9 mouse cellular contexts compared by ENCODE assay signal in the genomic region with DNA sequence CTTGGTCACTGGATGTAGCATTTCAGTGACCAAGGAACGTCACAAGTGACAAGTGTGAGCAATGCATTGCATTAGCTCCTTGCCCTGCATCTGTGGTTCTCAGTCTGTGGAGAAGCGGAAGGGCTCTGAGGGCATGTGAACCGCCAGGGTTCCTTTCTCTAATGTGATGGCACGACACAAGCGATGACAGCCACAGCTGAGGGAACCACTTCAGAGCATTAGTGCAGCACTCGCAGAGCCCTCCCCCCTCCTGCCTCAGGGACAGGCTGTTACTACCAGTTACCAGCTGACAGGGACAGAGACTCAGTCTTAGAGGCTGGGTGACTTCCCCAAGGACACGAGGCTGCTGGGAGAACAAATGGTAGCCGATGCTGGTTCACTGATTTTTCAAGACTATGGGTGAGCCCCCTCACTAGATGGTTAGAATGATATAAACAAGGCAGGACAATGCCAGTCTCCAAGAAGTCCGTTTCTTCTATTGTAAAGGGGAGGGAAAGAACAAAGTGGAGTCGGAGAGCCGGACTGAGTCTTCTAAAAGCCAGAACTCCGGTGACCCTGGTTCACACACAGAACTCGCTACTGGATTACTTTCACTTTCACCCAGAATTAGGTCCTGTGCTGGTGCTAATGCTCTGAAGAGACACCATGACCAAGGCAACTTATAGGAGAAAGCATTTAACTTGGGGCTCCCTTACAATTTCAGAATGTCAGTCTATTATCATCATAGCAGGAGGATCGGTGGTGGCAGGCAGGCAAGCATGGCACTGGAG. TPM values are rescaled to one million over a fixed set of nuclear protein-coding genes. Genes with fewer than 3 reads are reported as not detected.
A peak's percentile ranks its signal among the peaks of the same experiment; 100 is the strongest.
DNase-seq lines count a peak whose midpoint lies in the region; ATAC-seq lines count a peak whose summit lies in the region.
"Had no signal": no experiment of that assay in that cellular context is flagged by ENCODE, and none has a peak within 500 bp of the region (broad histone marks: within the 10 kb centered on the region; RNA-seq: fewer than 3 reads in every experiment).

No protein-coding gene starts in this region.

- H3K9me3 ChIP-seq in forebrain, embryonic 16.5 days (ENCODE audit: control insufficient read depth, low read length): no peaks in the 10 kb centered on the region
- H3K9me3 ChIP-seq in hindbrain, embryonic 11.5 days (ENCODE audit: control insufficient read depth, low read length): no peaks in the 10 kb centered on the region
- H3K9me3 ChIP-seq: limb, embryonic 12.5 days had no signal

- no peaks in the 10 kb centered on the region for H3K27me3 ChIP-seq in forebrain, embryonic 16.5 days (replicated peaks; ENCODE audit: control insufficient read depth, insufficient read depth, low read length)
- no peaks in the 10 kb centered on the region for H3K27me3 ChIP-seq in hindbrain, embryonic 11.5 days (ENCODE audit: control insufficient read depth, insufficient read depth, low read length)

- peak overlapping the region; percentile 8; the same call in 1 of the 2 replicates for H3K4me2 ChIP-seq in forebrain, embryonic 16.5 days (ENCODE audit: low read length)
- peak overlapping the region; percentile 23 for H3K4me2 ChIP-seq in hindbrain, embryonic 11.5 days (replicated peaks; ENCODE audit: low read depth, low read length)
- H3K4me2 ChIP-seq: limb, embryonic 12.5 days had no signal

- no peaks in the 10 kb centered on the region for H3K36me3 ChIP-seq in forebrain, embryonic 16.5 days (ENCODE audit: control insufficient read depth, insufficient read depth)
- H3K36me3 ChIP-seq in hindbrain, embryonic 11.5 days (ENCODE audit: control insufficient read depth, insufficient read depth, low read length): no peaks in the 10 kb centered on the region
- H3K36me3 ChIP-seq: limb, embryonic 12.5 days had no signal

- WGBS in forebrain, embryonic 16.5 days: 42% methylated on average over 14 of the region's 14 CpGs
- 24% methylated on average over 14 of the region's 14 CpGs for WGBS in hindbrain, embryonic 11.5 days

- ATAC-seq in CD4-positive, CD25-positive, alpha-beta regulatory T cell, adult 4 months: peak; percentile 75
- ATAC-seq in forebrain, embryonic 16.5 days: peak; percentile 68
- ATAC-seq in hindbrain, embryonic 11.5 days (ENCODE audit: low FRiP score): peak; percentile 88
- peak; percentile 72 for ATAC-seq in megakaryocyte progenitor cell, adult 5-6 weeks (replicated peaks; ENCODE audit: poor library complexity)

- intact Hi-C loops in left cerebral cortex, postnatal 10 days (cut with DNase I): no loop called here

- peak; percentile 83 for DNase-seq in adrenal gland, postnatal 14 days
- DNase-seq in hindbrain, embryonic 11.5 days (ENCODE audit: low spot score): peak; percentile 71
- DNase-seq in left cerebral cortex, postnatal 10 days (ENCODE audit: extremely low spot score in 1 of 2, low spot score in 2 of 2): peak; percentile 32 to 58
- DNase-seq in spleen, adult 12 weeks (ENCODE audit: low spot score): peak; percentile 25
- no peak for DNase-seq in testis, postnatal 10 days (ENCODE audit: low spot score)

- H3K4me3 ChIP-seq in forebrain, embryonic 16.5 days (replicated peaks; ENCODE audit: low read length): no peak overlapping the region
- peak overlapping the region; percentile 12; the same call in 1 of the 2 replicates for H3K4me3 ChIP-seq in hindbrain, embryonic 11.5 days (ENCODE audit: low read depth, low read length)
- H3K4me3 ChIP-seq: limb, embryonic 12.5 days had no signal

- no peak overlapping the region for H3K27ac ChIP-seq in forebrain, embryonic 16.5 days (ENCODE audit: low read length)
- H3K27ac ChIP-seq in hindbrain, embryonic 11.5 days (ENCODE audit: low read depth, low read length): no peak overlapping the region
- H3K27ac ChIP-seq: limb, embryonic 12.5 days had no signal

- H3K4me1 ChIP-seq in forebrain, embryonic 16.5 days (replicated peaks; ENCODE audit: control insufficient read depth, insufficient read depth, low read length): peaks cover 12% of the 10 kb centered on the region
- peaks cover 8% of the 10 kb centered on the region; the same call in 1 of the 2 replicates for H3K4me1 ChIP-seq in hindbrain, embryonic 11.5 days (replicated peaks; ENCODE audit: control insufficient read depth, insufficient read depth, low read length)

- H3K9ac ChIP-seq in forebrain, embryonic 16.5 days (replicated peaks; ENCODE audit: low read depth, low read length): no peak overlapping the region; the same call in 1 of the 2 replicates
- no peak overlapping the region for H3K9ac ChIP-seq in hindbrain, embryonic 11.5 days (ENCODE audit: low read depth, low read length)
- H3K9ac ChIP-seq: limb, embryonic 12.5 days had no signal

RNA-seq across cellular contexts. Expression of a gene that starts 21.7 kb away (rescaled TPM):
- under 1 TPM; 0.08 to 0.47 TPM for polyA plus RNA-seq in CD4-positive, CD25-positive, alpha-beta regulatory T cell, adult 4 months (2017; shearing (Covaris generic))
- 6.4 and 10.1 TPM in 2 replicates for total RNA-seq in adrenal gland, postnatal 14 days (2021)
- polyA plus RNA-seq in forebrain, embryonic 16.5 days (2015; fragmentation: Nextera tagmentation; extraction: Ambion mirVana): 4.7 and 6.4 TPM in 2 replicates
- polyA plus RNA-seq in hindbrain, embryonic 11.5 days (2014; fragmentation: Nextera tagmentation; extraction: Ambion mirVana): 6.8 and 10.5 TPM in 2 replicates
- total RNA-seq in left cerebral cortex, postnatal 10 days (2021): 10 to 100 TPM; 13.9 to 15.6 TPM
- 4.5 and 10.5 TPM in 2 replicates for total RNA-seq in megakaryocyte progenitor cell, adult 5-6 weeks (2015)
- 2.4 and 5.4 TPM in 2 replicates for total RNA-seq in megakaryocyte progenitor cell, adult 5-6 weeks (2017)
